Mouse (Mus musculus) heart, postnatal 36 days (tissue): ENCODE measurements around the gene Pcbp3. TPM values are rescaled to one million over a fixed set of nuclear protein-coding genes. Genes with fewer than 3 reads are reported as not detected.
"Not testable (repeated sequence)": the region's sequence is repeated elsewhere in the genome, so short reads cannot be mapped to it uniquely, and the experiment has no call there.

Experiments used
- DNase-seq, 2 experiments: peaks; one replicate each; pipeline ENCODE4 v3.0.0; 2021 to 2022
- intact Hi-C: fragments of 180-260 bp; cut with DNase I; formaldehyde crosslinking; loops from one replicate; pipeline ENCODE4 v1.15.1; 2025
- total RNA-seq, 2 experiments: library from RNA; stranded (reverse); gene quantifications; 2 replicates each; pipeline ENCODE4 v1.2.3; 2021

Gene Pcbp3
- 1 to 10 TPM; 2.4 to 4.9 TPM for total RNA-seq

- intact Hi-C loops, result loop anchor here (5.0 kb wide), 1 partner anchor 55 kb away; no protein-coding TSS in a partner anchor
- DNase-seq, result peak; percentile 91 to 93
These were observed at the start of gene Pcbp3 for GRCm38 (mm10) chr10:76961790-76962489. Pcbp3 (minus strand) TSS chr10:76961887.

GRCm38 (mm10) chr10:77008698-77009097, 47.0 kb upstream of the Pcbp3 start:
- intact Hi-C loops, result no loop called here
- DNase-seq, result no peak

- DNase-seq, result no peak
- intact Hi-C loops, result no loop called here
These were observed 46.4 kb upstream of the Pcbp3 start for GRCm38 (mm10) chr10:77008109-77008561.

GRCm38 (mm10) chr10:77007433-77008108, 45.9 kb upstream of the Pcbp3 start:
- intact Hi-C loops, result no loop called here
- no peak for DNase-seq

GRCm38 (mm10) chr10:77004936-77005335, 43.2 kb upstream of the Pcbp3 start:
- DNase-seq, result no peak
- intact Hi-C loops, result no loop called here

- DNase-seq, result peak; percentile 66 to 75
- intact Hi-C loops, result no loop called here
These were observed 36.2 kb upstream of the Pcbp3 start for GRCm38 (mm10) chr10:76997759-76998513.

GRCm38 (mm10) chr10:76992456-76992855, 30.8 kb upstream of the Pcbp3 start:
- intact Hi-C loops, result no loop called here

GRCm38 (mm10) chr10:76988586-76988985, 26.9 kb upstream of the Pcbp3 start:
- intact Hi-C loops, result no loop called here
- no peak for DNase-seq

More at GRCm38 (mm10) chr10:76992456-76992855, 30.8 kb upstream of the Pcbp3 start:
- DNase-seq, result no peak

- DNase-seq, result no peak
- intact Hi-C loops, result no loop called here
These were observed 16.4 kb upstream of the Pcbp3 start for GRCm38 (mm10) chr10:76978042-76978441.

GRCm38 (mm10) chr10:76976699-76977098, 15.0 kb upstream of the Pcbp3 start:
- intact Hi-C loops, result no loop called here
- DNase-seq, result no peak

GRCm38 (mm10) chr10:76973797-76974436, 12.2 kb upstream of the Pcbp3 start:
- DNase-seq, result no peak
- intact Hi-C loops, result no loop called here

GRCm38 (mm10) chr10:76972318-76972717, 10.6 kb upstream of the Pcbp3 start:
- DNase-seq, intact Hi-C loops: not testable (repeated sequence)

GRCm38 (mm10) chr10:76970974-76971373, 9.3 kb upstream of the Pcbp3 start:
- intact Hi-C loops, result no loop called here
- no peak for DNase-seq

- no peak for DNase-seq
- intact Hi-C loops, result loop anchor here (5.0 kb wide), 1 partner anchor 57 kb away; no protein-coding TSS in a partner anchor
These were observed 2.7 kb upstream of the Pcbp3 start for GRCm38 (mm10) chr10:76964436-76964835.

GRCm38 (mm10) chr10:76963997-76964396, 2.3 kb upstream of the Pcbp3 start:
- DNase-seq, result no peak
- intact Hi-C loops, result loop anchor here (5.0 kb wide), 1 partner anchor 57 kb away; no protein-coding TSS in a partner anchor

- no peak for DNase-seq
- intact Hi-C loops, result loop anchor here (5.0 kb wide), 1 partner anchor 54 kb away; no protein-coding TSS in a partner anchor
These were observed 531 bp downstream of the Pcbp3 start for GRCm38 (mm10) chr10:76961156-76961555.

GRCm38 (mm10) chr10:76958201-76958600, 3.5 kb downstream of the Pcbp3 start:
- DNase-seq, result peak in 1 of 2 experiments; percentile 18
- intact Hi-C loops, result no loop called here

- no peak for DNase-seq
- intact Hi-C loops, result no loop called here
These were observed 5.5 kb downstream of the Pcbp3 start for GRCm38 (mm10) chr10:76956200-76956599.

- intact Hi-C loops, result no loop called here
- DNase-seq, result no peak
These were observed 20.6 kb downstream of the Pcbp3 start for GRCm38 (mm10) chr10:76941038-76941437.

GRCm38 (mm10) chr10:76936827-76937226, 24.9 kb downstream of the Pcbp3 start:
- intact Hi-C loops, result no loop called here

More at GRCm38 (mm10) chr10:76936827-76937226, 24.9 kb downstream of the Pcbp3 start:
- DNase-seq, result no peak
